Mouse (Mus musculus) megakaryocyte, adult 5-6 weeks (primary cell): ENCODE results near the gene Polr2m. TPM values are rescaled to one million over a fixed set of nuclear protein-coding genes. Genes with fewer than 3 reads are reported as not detected.
"Not testable (repeated sequence)": the region's sequence is repeated elsewhere in the genome, so short reads cannot be mapped to it uniquely, and the experiment has no call there.

Source experiments
- ATAC-seq: 2 replicates; pipeline ENCODE4 v1.8.0; 2016; ENCODE audit warnings: mild to moderate bottlenecking, inconsistent platforms; ENCODE audit not compliant: poor library complexity, severe bottlenecking
- total RNA-seq, 2 experiments: library from RNA; stranded (forward) in 1 of 2; stranded (reverse) in 1 of 2; fragments of 153-499, 151-499 nt in 1 of 2; fragments of 221-1000, 200-1000 nt in 1 of 2; gene quantifications; 2 replicates each; pipeline versions ENCODE4 v1.2.3 to v1.2.4; 2015 to 2017

The Polr2m gene
- 62.7 and 63.7 TPM in 2 replicates for total RNA-seq (2015)
- 92.6 and 107 TPM in 2 replicates for total RNA-seq (2017)

DNA sequence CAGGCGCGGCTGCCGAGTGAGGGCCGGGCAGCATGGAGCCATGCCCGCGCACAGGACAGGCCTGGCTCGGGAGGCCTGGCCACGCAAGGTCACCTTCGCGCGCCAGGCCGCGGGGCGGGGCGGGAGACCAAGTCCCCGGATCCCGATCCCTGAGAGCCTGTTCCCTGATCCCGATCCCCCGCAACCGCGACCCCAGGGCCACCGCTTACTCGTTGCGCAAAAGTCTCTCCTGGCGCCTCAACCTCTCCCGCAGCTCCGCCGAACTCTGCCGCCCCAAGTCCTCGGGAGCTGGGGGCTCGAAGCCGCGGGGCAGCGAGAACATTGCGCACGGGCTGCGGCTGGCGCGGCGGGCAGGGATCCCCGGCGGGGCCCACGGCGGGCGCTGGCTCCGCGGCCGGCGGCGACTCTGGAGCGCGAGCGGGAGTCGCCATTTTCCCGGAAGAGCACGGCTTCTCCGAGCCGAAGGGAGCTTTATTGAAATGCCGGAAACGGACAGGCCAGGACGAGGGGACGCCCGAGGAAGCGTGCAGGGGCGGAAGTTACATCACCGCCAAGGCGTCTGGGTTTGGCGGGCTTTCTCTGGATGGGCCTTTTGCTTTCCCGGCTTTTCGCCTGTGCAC lies at the start of gene Polr2m:
Gene Polr2m, minus strand, starts transcription at position 461 of the 620 bp plus-strand sequence.
- peak; percentile 98 for ATAC-seq

DNA sequence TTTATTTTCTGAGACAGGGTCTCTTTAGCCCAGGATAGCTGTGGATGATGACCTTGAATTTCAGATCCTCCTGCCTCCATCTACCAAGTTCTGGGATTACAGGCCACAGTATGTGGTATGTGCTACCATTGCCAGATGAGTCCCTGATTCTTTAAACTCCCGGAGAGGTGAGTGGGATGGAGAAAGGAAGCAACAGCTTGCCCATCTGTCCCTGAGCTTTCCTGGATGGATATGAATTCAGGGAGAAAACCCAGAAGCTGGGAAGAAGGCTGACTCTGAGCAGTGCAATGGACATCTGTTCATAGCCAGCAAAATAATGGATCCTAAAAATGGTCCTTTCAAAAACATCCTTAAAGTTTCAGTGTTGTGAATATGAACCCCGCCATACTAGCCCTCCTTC lies 49.3 kb upstream of the Polr2m start:
- ATAC-seq: no peak

GRCm38 (mm10) chr9:71529960-71530359 lies 44.2 kb upstream of the Polr2m start:
- ATAC-seq: no peak

GRCm38 (mm10) chr9:71527438-71527837 lies 41.7 kb upstream of the Polr2m start:
- ATAC-seq: no peak

GRCm38 (mm10) chr9:71523901-71524300 lies 38.2 kb upstream of the Polr2m start:
- no peak for ATAC-seq

DNA sequence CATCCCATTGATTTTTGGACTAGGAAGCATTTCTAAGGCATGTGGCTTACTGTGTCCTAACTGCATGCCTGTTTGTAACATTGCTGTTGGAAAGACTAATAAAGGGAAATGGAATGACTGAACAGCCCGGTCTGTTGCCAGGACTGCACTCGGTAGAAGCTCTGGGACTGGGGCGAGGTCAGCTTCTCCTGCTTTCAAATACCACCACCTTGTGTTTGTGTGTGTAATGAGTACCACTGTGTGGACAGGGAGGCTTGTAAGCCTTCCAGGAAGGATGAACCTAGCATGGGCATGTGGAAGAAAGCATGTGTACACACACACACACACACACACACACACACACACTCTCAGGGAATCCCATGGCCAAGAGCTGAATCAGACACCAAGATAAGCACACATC lies 34.1 kb upstream of the Polr2m start:
- ATAC-seq: no peak

GRCm38 (mm10) chr9:71517487-71517886 lies 31.8 kb upstream of the Polr2m start:
- no peak for ATAC-seq

DNA sequence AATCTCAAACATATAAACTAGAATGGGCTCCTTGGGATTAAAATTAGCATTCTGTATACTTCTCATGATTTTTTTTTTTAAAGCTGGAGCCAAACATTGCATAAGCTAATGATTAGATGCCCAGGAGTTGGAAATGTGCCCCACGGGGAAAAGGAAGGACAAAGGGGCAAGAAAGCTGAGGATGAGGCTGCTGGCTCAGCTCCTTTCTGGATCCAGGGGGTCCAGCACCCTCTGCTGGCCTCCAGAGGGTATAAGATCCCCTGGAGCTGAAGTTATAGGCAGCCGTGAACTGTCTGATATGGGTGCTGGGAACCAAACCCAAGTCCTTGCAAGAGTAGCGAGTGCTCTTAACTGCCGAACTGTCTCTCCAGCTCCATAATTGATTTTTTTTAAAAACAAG lies 30.1 kb upstream of the Polr2m start:
- ATAC-seq: no peak

DNA sequence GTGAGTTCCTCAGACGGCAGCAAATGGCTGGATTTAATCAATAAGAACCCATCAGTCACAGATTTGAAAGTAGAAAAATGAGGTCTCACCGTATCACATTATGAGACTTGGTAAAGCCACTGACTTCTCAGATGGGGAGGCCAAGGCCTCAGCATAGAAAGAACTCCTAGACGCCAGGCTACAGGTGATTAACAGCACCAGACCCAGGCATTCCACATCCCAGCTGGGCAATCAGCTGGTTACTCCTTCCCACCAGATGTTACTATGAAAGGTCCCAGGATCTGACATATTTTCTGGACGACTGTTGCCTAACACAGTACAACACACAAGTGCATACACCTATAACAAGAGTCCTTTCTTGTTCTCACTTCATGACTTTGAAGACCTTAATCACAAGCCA lies 27.8 kb upstream of the Polr2m start:
- no peak for ATAC-seq

DNA sequence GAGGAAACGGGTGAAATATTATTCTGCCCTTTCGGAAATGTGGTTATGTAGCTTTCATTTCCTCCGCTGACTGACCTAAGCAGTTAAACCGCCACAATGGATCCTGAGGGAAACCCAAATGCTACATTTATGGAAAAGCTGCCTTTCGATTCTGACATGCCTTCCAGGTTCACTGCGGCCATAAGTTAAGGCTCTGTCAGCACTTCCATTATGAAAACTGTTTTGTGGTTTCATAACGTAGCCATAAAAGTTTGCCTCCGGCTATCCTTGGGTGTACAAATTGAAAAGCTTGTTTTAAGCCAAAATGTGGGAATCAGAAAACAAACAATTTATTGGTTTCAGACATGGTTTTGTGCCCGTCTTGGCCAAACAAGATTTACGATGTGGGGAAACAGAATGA lies 27.2 kb upstream of the Polr2m start:
- no peak for ATAC-seq

DNA sequence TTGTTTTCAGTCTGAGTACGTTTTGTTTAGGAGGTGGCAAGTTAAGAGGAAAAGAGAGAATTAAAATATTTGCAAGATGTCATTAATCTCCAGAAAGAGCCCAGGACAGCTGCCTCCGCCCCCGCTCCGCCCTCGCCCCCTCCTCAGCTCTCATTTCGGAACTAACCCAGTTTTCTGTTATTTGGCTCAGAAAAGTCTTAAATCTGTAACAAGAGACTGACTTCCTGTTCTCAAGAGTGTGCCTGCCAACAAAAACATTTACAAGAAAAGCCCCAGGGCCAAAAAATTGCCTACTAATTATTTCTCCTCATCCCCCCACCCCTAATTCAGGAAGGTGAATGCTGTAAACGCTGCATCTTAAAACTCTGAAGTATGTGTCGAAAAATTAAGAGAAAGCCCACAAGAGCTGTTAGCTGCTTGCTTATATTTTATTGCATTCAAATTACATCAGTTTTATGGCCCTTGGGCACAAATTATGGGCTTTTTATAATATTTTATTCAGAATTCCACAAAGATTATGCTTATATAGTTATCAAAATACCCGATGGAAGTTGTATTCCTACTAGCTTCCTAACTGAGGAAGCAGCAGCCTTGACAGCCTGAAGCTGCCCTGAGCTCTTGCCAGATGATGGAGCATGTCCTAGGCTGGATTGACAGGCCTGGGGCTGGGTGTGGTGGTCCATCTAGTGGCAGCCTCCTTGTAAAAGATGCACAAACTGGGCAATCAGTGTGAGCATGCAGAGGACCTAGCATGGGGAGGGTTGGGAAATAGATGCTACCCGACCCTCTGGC lies 12.9 kb upstream of the Polr2m start:
- ATAC-seq: no peak

- no peak for ATAC-seq
Measured at GRCm38 (mm10) chr9:71496637-71497036, 10.9 kb upstream of the Polr2m start.

DNA sequence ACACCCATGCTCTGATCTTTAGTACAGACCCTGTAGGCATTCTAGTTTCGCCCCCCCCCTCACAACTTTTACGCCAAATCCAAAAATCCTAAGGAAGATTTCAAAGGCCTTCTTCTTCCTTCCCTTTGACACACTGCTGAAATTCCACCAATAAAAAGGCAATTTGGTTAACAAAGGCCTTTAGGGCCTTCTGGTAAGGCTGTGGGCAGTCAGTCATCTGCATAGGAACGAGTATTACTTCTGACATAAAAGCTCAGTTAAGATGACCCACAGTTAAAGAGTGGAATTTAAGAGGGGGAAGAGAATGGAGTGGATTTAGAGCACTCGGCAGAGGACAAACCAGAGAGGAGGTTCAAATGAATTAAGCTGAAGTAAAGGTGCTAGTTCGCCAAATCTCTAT lies 8.0 kb upstream of the Polr2m start:
- no peak for ATAC-seq

DNA sequence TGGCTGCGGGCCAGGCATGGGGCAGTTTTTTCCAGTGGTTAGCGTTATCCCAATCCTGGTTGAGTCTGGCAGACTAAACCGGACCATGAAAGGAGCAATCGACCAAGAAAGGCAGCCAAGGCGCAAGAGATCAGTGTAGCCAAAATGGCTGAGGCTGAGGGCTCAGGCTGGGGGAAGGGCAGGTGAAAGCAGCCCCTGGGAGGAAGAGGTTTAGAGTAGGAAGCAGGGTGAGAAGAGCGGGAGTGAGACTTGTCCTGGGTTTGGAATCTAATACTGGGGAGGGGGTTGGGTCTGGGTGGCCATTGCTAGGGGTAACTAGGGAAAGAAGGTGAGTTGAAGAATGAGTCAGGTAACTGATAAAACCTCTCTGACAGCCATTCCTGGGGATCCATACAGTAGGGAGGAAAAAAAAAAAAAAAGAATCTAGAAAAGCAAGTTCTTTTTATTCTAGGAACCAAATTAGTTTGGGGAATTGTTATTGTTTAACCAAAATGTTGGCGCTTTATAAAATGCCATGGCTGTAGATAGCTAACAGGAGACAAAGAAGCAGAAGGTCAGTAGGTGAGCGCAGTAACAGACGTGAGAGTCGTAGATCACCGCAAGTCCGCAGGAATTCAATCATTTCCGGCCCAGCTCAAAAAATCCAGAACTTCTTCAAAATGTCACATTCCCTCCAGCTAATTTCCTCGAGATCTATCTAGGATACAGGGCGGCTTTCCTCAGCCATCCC lies 6.7 kb upstream of the Polr2m start:
- no peak for ATAC-seq

DNA sequence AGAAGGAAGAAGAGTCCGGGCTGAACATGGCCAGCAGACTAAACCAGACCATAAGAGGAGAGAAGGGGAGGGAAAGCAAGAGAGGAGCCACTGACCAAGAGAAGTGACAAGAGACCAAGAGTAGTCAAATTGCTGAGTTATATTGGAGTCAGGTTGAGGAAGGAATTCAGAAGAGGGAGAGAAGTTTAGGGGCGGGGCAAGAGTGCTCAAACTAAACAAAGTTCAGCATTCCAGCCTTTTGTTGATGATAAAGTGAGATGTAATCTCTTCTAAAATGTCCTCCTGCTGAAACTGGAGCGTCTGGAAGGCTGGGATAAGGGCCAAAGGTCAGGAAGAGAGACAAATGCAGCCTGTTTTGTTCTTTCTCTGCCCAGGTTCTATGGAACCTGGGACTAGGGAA lies 4.3 kb upstream of the Polr2m start:
- ATAC-seq: no peak

DNA sequence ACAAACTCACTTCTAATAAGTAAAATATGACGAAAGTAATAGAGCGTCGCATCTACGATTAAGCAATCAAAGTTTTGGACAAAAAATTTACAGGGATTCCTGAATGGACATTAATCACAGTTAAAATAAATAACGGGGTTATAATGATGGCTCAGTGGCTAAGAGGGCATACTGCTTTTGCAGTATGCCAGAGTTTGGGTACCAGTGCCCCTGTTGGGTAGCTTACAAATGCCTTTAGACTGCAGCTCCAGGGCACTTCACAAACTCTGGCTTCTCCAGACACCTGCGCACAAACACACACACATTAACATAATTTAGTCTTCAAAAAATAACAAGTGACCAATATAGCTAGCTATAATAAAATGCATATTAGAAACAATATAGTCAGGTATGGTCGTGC lies 392 bp upstream of the Polr2m start:
- no peak for ATAC-seq

DNA sequence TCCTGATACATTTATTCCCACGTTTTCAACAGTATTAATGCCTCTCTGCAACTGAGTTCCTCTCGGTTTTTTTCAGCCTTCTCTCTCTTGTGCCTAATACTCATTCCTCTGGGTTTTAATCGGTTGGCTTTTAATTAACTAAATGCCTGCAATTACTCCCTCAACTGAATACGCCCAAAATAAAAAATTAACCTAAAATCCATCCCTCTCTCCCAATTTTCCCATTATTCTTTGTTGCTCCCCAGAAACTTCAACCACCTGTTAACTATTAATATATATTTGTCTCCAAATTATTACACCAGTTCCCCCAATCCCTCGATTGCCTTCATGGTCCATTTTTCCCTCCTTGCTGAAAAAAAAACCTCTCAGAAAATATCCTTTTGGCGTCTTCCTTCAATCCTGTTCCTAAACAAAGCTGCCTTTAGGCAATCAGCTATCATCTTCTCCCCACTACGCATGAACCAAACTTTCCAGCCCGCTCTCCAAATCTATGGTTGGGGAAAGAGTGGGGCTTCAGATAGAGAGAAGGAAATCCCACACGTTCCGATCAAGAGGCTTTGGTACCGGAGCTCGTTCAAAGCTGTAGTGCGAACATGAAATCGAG lies 762 bp downstream of the Polr2m start:
- ATAC-seq: no peak

GRCm38 (mm10) chr9:71483872-71484271 lies 1.9 kb downstream of the Polr2m start:
- ATAC-seq: not testable (repeated sequence)

- no peak for ATAC-seq
Measured at GRCm38 (mm10) chr9:71480305-71480704, 5.4 kb downstream of the Polr2m start.

- ATAC-seq: no peak
Measured at GRCm38 (mm10) chr9:71479413-71479812, 6.3 kb downstream of the Polr2m start.

DNA sequence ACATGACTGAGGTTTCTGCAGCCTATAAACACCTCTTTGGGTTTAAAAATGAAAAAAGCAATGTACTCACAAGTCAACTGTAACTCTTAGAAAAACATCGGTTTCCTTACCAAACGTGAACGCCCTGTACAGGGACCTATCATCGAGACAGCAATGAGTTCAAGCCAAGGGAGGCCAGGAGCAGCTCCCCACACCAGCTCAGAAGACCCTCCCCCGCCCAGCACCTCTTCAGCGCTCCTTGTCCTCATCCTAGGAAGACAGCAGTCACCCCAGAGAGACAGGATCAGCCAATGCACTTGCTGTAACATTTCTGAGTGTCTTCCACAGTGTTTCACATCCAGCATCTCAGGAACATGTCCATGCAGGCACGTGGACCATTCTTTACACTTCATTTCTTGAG lies 7.1 kb downstream of the Polr2m start:
- ATAC-seq: no peak
